Mouse (Mus musculus) stomach, embryonic 16.5 days (tissue): ENCODE results near the gene Kmt2a. TPM values are rescaled to one million over a fixed set of nuclear protein-coding genes. Genes with fewer than 3 reads are reported as not detected.

ENCODE experiments used
- ATAC-seq: fragments of 200-750 bp; cut with Nextera tagmentation; 2 replicates; pipeline ENCODE4 v1.8.0; 2017; ENCODE audit warnings: moderate number of reproducible peaks, moderate TSS enrichment; ENCODE audit not compliant: insufficient read depth, low FRiP score
- H3K27ac ChIP-seq: fragments of 300-500 bp; sonication (generic); 2 replicates; pipeline ENCODE4 v1.5.1; 2014; ENCODE audit warnings: low read length
- H3K27me3 ChIP-seq: fragments of 300-500 bp; sonication (generic); 2 replicates; pipeline ENCODE4 v1.6.1; 2014; ENCODE audit warnings: low read length, control low read depth, mixed read lengths; ENCODE audit not compliant: control insufficient read depth, insufficient read depth
- H3K36me3 ChIP-seq: fragments of 300-500 bp; sonication (generic); 2 replicates; pipeline ENCODE4 v1.6.1; 2014; ENCODE audit warnings: low read length; ENCODE audit not compliant: control insufficient read depth, insufficient read depth
- H3K4me1 ChIP-seq: fragments of 300-500 bp; sonication (generic); 2 replicates; pipeline ENCODE4 v1.6.1; 2014; ENCODE audit warnings: low read length, control low read depth, mixed read lengths; ENCODE audit not compliant: control insufficient read depth, insufficient read depth
- H3K4me2 ChIP-seq: fragments of 300-500 bp; sonication (generic); 2 replicates; pipeline ENCODE4 v1.6.1; 2014; ENCODE audit warnings: low read depth, low read length, mixed read lengths
- H3K4me3 ChIP-seq: fragments of 300-500 bp; sonication (generic); replicated peaks from 2 replicates; pipeline ENCODE4 v1.5.1; 2014; ENCODE audit warnings: mild to moderate bottlenecking, low read length
- H3K9ac ChIP-seq: fragments of 300-500 bp; sonication (generic); 2 replicates; pipeline ENCODE4 v1.6.1; 2014; ENCODE audit warnings: low read length
- H3K9me3 ChIP-seq: fragments of 300-500 bp; sonication (generic); replicated peaks from 2 replicates; pipeline ENCODE4 v1.6.1; 2016; ENCODE audit warnings: low read length, control low read depth; ENCODE audit not compliant: control insufficient read depth
- WGBS: fragments of 180-500 bp; shearing (Covaris S2); extraction: QIAGEN DNeasy Blood & Tissue Kit; methylation state at CpG from one replicate; pipeline ENCODE4 v1.1.7; 2014; 5-methylcytosine and 5-hydroxymethylcytosine counted together
- polyA plus RNA-seq: library from polyadenylated mRNA; unstranded; fragments of >200 nt; fragmentation: Nextera tagmentation; extraction: Ambion mirVana; gene quantifications from 2 replicates; pipeline ENCODE4 v1.2.1, GENCODE M21; 2015

Gene Kmt2a
- polyA plus RNA-seq, 1 experiment from 2014 or later, result 8.8 TPM

DNA sequence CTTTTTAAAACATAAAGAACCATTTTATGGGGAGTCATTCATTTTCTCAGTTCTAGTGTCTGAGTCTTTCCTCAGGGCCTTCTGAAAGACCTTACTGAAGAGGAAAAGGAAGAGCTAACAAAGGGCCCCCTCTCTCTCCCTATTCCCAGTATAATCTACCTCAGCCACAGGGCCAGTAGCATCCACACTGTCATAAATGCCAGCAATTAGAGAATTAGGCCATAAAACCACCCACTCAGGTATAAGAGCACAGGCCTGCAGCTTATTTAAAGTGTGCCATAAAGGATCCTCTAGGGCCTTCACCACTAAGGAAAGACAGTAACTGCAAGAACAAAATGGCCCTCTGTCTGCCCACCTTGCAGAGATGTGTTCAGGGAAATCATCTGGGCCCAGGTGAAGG lies 6.9 kb downstream of the Kmt2a start:
- H3K9me3 ChIP-seq, result no peaks in the 10 kb centered on the region
- no peaks in the 10 kb centered on the region for H3K36me3 ChIP-seq
- no peak overlapping the region; the same call in 1 of the 2 replicates for H3K4me2 ChIP-seq
- H3K9ac ChIP-seq, result no peak overlapping the region
- H3K4me1 ChIP-seq, result peaks cover 32% of the 10 kb centered on the region
- no peak for ATAC-seq
- no peak overlapping the region for H3K4me3 ChIP-seq
- no peaks in the 10 kb centered on the region for H3K27me3 ChIP-seq
- no peak overlapping the region for H3K27ac ChIP-seq

- H3K27ac ChIP-seq, result no peak overlapping the region
- no peak for ATAC-seq
- no peaks in the 10 kb centered on the region for H3K27me3 ChIP-seq
- peak overlapping the region; percentile 6; the same call in 1 of the 2 replicates for H3K4me2 ChIP-seq
- H3K4me3 ChIP-seq, result no peak overlapping the region
- H3K9ac ChIP-seq, result no peak overlapping the region
- peaks cover 27% of the 10 kb centered on the region for H3K4me1 ChIP-seq
- no peaks in the 10 kb centered on the region for H3K9me3 ChIP-seq
- no peaks in the 10 kb centered on the region for H3K36me3 ChIP-seq
- 40% methylated on average over 5 of the region's 5 CpGs for WGBS
These were observed 7.4 kb downstream of the Kmt2a start for GRCm38 (mm10) chr9:44873665-44874064.

GRCm38 (mm10) chr9:44868336-44869094 lies 12.6 kb downstream of the Kmt2a start:
- Histone ChIP-seq H3K27me3 (no peaks in the 10 kb centered on the region), H3K4me2 (no peak overlapping the region), H3K4me3 (no peak overlapping the region), H3K36me3 (no peaks in the 10 kb centered on the region), H3K4me1 (peaks cover 10% of the 10 kb centered on the region), H3K9me3 (no peaks in the 10 kb centered on the region), H3K9ac (no peak overlapping the region), H3K27ac (no peak overlapping the region)
- WGBS, result 79% methylated on average over 13 of the region's 13 CpGs
- ATAC-seq, result no peak

DNA sequence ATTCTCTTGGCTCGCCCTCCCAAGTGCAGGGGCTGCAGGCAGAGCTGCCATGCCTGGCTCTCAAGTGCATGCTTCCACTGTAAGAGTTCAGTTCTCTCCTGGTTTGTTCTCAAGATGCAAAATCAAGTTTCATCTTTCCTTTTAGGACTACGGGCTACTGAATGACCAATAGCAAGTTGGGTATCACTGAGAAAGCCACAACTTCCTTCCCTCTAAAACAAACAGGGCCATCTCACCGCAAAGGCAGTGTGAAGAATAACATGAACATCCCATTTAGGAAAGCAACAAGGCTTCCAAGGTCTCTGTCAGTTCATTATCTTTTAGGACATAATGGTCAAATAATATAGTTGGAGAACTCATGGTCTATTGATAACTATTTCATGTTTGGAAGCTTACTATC lies 13.4 kb downstream of the Kmt2a start:
- no peaks in the 10 kb centered on the region for H3K9me3 ChIP-seq
- no peak for ATAC-seq
- H3K36me3 ChIP-seq, result no peaks in the 10 kb centered on the region
- no peak overlapping the region for H3K27ac ChIP-seq
- H3K9ac ChIP-seq, result no peak overlapping the region
- H3K4me2 ChIP-seq, result no peak overlapping the region
- H3K27me3 ChIP-seq, result no peaks in the 10 kb centered on the region
- WGBS, result 82% methylated on average over 3 of the region's 3 CpGs
- H3K4me3 ChIP-seq, result no peak overlapping the region
- H3K4me1 ChIP-seq, result peaks cover 10% of the 10 kb centered on the region

DNA sequence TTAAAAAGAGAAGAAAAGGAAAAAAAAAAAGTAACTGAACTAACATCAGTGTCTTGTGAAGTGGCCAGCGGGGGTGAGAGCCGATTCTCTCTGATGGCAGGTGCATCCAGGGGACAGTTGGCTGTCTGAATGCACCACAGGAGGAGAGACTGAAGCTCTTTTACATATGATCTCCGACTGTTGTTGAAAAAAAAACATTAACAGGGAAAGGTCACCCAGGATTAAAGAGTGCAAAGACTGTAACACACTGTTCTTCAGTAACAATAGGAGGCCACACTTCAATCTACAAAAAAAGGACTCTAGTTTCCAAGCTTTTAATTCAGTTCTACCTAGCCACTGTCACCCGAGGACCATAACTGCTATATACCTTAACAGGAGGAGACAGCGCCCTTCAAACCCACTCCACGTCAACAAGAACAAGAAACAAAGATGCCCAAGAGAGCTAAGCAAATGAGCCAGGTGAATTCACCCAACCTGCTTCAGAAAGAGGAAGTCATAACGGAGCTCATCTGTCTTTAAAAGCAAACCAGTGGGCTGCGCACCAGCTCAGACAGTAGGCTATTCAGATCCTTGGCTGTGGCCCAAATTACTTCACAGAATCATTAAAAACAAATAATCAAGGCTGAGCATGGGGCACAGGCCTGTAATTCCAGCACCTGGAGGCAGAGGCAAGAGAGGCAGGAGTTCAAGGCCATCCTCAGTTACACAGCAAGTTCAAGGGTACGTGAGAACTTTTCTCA lies 14.4 kb downstream of the Kmt2a start:
- H3K9me3 ChIP-seq, result no peaks in the 10 kb centered on the region
- WGBS, result 67% methylated on average over 9 of the region's 9 CpGs
- no peak for ATAC-seq
- no peak overlapping the region for H3K9ac ChIP-seq
- H3K27ac ChIP-seq, result no peak overlapping the region
- no peak overlapping the region for H3K4me3 ChIP-seq
- H3K36me3 ChIP-seq, result no peaks in the 10 kb centered on the region
- peaks cover 10% of the 10 kb centered on the region for H3K4me1 ChIP-seq
- H3K4me2 ChIP-seq, result no peak overlapping the region
- H3K27me3 ChIP-seq, result no peaks in the 10 kb centered on the region

DNA sequence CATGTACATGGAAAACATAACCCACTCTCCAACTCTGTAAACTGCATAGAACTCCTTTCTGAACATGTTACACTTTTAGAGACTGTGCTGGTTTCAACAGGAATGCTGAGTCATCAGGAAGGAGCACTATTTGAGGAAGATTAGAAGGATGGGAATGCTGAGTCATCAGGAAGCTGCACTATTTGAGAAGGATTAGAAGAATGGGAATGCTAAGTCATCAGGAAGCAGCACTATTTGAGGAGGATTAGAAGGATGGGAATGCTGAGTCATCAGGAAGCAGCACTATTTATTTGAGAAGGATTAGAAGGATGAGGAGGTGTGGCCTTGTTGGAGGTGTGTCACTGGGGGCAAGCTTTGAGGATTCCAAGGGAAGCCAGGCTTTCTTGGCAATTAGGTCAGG lies 20.0 kb downstream of the Kmt2a start:
- peaks cover 7% of the 10 kb centered on the region; the same call in 1 of the 2 replicates for H3K9me3 ChIP-seq
- H3K36me3 ChIP-seq, result peaks cover 10% of the 10 kb centered on the region; the same call in 1 of the 2 replicates
- no peak overlapping the region for H3K27ac ChIP-seq
- ATAC-seq, result no peak
- H3K4me1 ChIP-seq, result no peaks in the 10 kb centered on the region; the same call in 1 of the 2 replicates
- H3K4me3 ChIP-seq, result no peak overlapping the region
- H3K9ac ChIP-seq, result no peak overlapping the region
- no peaks in the 10 kb centered on the region for H3K27me3 ChIP-seq
- no peak overlapping the region for H3K4me2 ChIP-seq

- peaks cover 3% of the 10 kb centered on the region; the same call in 1 of the 2 replicates for H3K4me1 ChIP-seq
- no peak overlapping the region for H3K9ac ChIP-seq
- ATAC-seq, result no peak
- no peak overlapping the region for H3K4me3 ChIP-seq
- no peak overlapping the region for H3K27ac ChIP-seq
- no peak overlapping the region for H3K4me2 ChIP-seq
- WGBS, result 89% methylated on average over 3 of the region's 3 CpGs
- no peaks in the 10 kb centered on the region for H3K27me3 ChIP-seq
- peaks cover 7% of the 10 kb centered on the region; the same call in 1 of the 2 replicates for H3K9me3 ChIP-seq
- peaks cover 10% of the 10 kb centered on the region; the same call in 1 of the 2 replicates for H3K36me3 ChIP-seq
These were observed 22.4 kb downstream of the Kmt2a start for GRCm38 (mm10) chr9:44858657-44859056.

GRCm38 (mm10) chr9:44857405-44857992 lies 23.6 kb downstream of the Kmt2a start:
- Histone ChIP-seq H3K4me1 (peaks cover 3% of the 10 kb centered on the region; the same call in 1 of the 2 replicates), H3K4me3 (no peak overlapping the region), H3K4me2 (no peak overlapping the region), H3K36me3 (peaks cover 10% of the 10 kb centered on the region; the same call in 1 of the 2 replicates), H3K9me3 (peaks cover 7% of the 10 kb centered on the region; the same call in 1 of the 2 replicates), H3K9ac (no peak overlapping the region), H3K27ac (no peak overlapping the region), H3K27me3 (no peaks in the 10 kb centered on the region)
- WGBS, result 87% methylated on average over 17 of the region's 17 CpGs
- ATAC-seq, result no peak

- H3K4me2 ChIP-seq, result no peak overlapping the region
- no peak overlapping the region for H3K27ac ChIP-seq
- peaks cover 3% of the 10 kb centered on the region; the same call in 1 of the 2 replicates for H3K4me1 ChIP-seq
- no peak overlapping the region for H3K9ac ChIP-seq
- H3K4me3 ChIP-seq, result no peak overlapping the region
- no peaks in the 10 kb centered on the region for H3K36me3 ChIP-seq
- no peaks in the 10 kb centered on the region for H3K27me3 ChIP-seq
- 78% methylated on average over 6 of the region's 6 CpGs for WGBS
- ATAC-seq, result no peak
- no peaks in the 10 kb centered on the region for H3K9me3 ChIP-seq
These were observed 25.9 kb downstream of the Kmt2a start for GRCm38 (mm10) chr9:44855153-44855552.
